Mouse (Mus musculus) ES-Bruce4 (cell line): ENCODE measurements at regions not wholly inside any gene's neighbourhood (a gene's known extent, or its start where the extent isn't known, plus 50 kb on each side); places are given as distances from the start of the nearest gene placed in this dataset.

Experiments used
- CTCF ChIP-seq: IDR thresholded peaks from one replicate; pipeline ENCODE4 v1.8.1; 2011; ENCODE audit warnings: low read depth, low read length
- EP300 ChIP-seq: IDR thresholded peaks from 2 replicates; pipeline ENCODE4 v1.6.1; 2011; ENCODE audit warnings: low read depth, low read length; ENCODE audit not compliant: insufficient read depth
- POLR2A ChIP-seq: IDR thresholded peaks from one replicate; pipeline ENCODE4 v1.8.1; 2011; ENCODE audit warnings: low read length; ENCODE audit not compliant: insufficient read depth

- TF ChIP-seq POLR2A (no peak), CTCF (no peak), EP300 (no peak)
Observed at GRCm38 (mm10) chr1:193448793-193449393, 78.8 kb upstream of the Camk1g start.
